Mouse (Mus musculus) MN1 (cell line): Measurements from ENCODE around the gene Ripply3.

Source experiments
- DNase-seq: peaks from one replicate; pipeline ENCODE4 v3.0.0-alpha.2; 2016; ENCODE audit warnings: low spot score

Gene Ripply3

DNA sequence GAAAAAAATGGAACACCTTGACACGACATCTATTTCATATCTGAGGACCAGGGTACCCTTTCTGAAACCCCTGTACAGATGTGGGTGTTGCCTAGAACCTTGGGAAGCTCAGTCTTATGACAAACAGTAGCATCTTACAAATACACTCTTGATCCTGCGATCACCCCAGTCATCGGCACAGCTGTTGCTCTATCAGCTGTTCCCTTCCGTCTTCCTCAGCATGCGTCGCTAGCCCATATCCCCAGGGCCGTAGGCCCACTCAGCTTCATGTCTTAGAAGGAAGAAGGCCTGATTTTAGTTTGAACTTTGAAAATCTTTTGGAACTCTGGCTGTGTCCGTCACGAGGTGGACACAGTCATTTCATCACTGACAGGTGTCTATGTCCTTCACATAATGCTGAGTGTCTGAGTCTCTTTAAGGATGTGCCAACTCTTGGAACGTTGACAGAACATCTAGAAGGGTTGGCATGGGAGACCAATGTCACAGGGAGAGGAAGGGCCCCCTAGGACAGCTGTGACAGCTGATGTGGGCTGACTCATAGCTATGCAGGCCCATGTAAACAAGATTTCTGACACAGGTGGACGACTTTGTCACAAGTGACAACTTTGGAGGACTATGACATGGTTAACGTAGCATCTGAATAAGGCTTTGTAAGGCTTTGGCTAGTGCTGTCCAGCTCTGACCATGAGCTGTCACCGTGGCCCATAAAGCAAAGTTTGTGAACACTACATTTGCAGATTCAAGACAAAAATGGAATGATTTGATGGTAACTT is 32.5 kb downstream of the Ripply3 start:
- DNase-seq, result no peak

DNA sequence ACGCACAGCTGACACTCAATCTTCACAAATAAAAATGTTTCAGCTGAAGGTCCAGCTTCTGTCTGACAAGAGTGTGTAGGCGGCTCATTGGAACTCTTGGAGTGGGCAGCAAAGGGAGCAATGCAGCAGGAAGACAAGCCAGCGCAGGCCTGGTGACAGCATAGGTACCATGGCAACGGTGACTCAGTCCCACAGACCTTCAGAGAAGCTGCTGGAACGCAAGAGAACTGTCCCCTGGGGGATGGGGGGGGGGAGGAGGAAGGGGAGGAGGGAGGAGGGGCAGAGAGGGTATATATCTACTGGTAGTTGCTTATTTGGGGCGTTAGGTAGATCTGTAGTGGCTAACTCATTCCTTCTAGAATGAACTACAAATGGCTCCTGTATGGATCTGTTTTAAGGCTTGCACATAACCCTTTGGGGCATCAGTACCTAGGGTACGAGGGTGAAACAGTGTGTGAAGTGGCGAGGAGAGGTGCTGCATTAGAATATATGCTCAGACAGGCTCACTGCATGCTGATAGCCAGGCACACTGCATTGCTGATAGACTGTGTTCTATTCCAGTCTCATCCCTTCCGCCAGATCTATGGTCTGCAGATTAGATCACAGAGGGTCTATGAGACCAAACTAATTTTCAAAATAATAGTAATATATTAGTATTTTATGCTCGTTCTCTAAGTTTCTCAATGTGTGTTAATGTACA is 34.1 kb downstream of the Ripply3 start:
- DNase-seq, result peak; percentile 82

DNA sequence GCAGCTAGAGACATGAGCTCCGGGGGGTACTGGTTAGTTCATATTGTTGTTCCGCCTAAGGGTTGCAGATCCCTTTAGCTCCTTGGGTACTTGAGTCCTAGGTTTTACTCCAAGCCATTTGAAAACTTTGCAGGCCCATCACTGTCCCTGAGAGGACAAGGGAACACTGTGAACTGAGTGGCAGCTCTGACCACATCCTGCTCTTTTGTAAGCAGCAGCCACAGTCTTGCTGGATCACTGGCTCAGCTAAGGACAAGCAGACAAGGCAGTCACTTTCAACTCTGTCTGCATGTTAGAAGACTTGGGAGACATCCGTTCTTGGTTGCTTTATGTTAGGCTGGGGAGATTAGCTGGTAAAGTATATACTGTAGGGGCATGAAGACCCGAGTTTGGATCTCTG is 35.6 kb downstream of the Ripply3 start:
- DNase-seq, result no peak

GRCm38 (mm10) chr16:94365435-94365834 is 37.2 kb downstream of the Ripply3 start:
- no peak for DNase-seq

DNA sequence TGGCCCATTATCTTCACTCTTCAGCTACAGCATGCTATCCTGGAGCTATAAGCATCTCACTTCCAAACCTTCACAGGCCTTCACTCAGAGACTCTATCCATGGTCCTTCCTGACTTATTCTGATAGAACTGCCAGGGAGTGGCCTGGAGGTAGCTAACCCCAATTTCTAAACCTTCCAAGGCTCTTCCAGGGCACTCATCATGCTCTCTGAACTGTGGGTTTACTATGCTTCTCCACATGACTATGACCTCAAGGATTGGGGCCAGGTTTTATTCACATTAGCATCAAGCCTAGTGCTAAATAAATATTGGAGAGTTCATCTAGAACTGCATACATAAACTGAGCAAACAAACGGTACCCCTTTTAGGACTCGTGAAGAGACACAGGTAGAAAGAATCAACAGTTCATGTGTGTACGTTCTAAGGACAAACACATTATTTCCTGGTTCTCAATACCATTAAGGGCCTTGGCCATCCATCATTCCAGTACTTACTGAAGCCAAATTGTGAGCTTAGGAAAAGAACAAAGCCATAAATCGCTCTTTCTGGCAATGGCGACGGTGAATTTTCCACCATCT is 41.5 kb downstream of the Ripply3 start:
- no peak for DNase-seq

- peak; percentile 96 for DNase-seq
Observed at GRCm38 (mm10) chr16:94370173-94370914, 42.1 kb downstream of the Ripply3 start, which contains the start of gene Ttc3. Ttc3 (plus strand) TSS chr16:94370618.

DNA sequence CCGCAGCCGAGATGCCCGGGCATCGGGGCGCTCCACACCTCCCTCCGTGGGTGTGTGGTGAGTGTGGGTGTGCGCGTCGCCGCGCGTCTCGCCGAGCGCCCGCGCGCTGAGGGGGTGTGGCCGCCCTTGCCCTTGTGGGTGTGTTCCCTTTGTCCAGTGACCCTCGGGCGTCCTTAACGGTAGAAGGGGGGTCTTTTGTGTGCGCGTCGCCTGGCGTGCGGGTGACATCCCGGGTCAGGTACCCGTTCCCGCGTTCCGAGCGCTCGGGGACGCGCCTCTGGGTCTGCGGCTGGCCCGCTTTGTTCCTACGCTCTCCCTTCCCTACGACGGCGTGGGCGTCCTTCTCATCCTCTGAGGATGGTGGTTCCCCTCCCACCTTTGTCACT is 42.7 kb downstream of the Ripply3 start:
- DNase-seq, result no peak

DNA sequence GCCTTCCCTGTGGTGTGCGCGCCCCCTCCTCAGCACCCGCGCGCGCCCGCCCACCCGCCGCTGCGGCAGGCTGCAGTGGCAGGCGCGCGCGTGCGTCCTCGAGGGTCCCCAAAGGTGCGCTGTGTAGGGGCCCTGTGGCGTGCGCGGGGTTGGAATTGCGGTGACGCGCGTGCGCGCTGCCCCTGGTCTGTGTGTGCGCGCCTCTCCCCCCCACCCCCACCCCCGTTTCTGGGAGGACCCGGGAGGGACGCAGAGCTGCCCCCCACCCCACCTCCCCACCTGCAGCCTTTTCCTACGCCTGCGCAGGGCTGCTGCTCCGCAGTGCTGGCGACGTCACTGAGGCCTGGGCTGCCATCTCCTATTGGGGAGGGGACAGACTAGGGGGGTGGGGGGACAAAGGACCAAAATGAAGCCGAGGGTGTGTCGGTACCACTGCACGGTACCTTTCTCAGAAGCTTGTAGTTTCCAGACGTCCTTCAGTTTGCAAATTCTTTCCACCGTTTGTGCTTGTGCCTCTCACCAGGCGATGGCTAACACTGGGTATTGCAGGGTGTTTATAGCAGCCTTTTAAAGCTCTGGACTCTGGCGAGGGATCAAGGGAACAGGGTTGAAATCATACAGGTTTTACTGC is 43.2 kb downstream of the Ripply3 start, which contains the start of gene Pigp:
Gene Pigp (minus strand): TSS at position 542 of the 631 bp plus-strand sequence.
- peak; percentile 76 for DNase-seq

GRCm38 (mm10) chr16:94379386-94379785 is 51.2 kb downstream of the Ripply3 start:
- no peak for DNase-seq

DNA sequence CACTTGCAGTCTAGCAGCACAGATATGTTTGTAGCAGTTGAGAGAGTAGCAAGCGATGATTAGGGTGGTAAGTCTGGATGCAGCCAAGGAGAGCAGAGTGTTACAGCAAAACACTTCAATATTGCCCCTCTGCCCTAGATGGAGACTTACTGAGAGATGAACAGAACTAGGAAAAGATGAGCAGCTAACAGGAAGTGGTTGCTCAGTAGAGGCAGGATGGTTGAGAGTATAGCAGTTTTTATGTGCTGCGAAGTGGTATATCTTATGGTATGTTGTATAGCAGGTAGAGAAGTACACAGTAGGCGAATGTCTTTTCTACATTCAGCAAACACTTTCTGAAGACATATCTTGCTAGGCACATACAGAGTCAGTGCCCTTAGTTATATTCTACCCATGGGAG is 55.1 kb downstream of the Ripply3 start:
- DNase-seq, result no peak
